Mouse (Mus musculus) lung, postnatal 0 days (tissue): ENCODE results near the gene S100a5. TPM values are rescaled to one million over a fixed set of nuclear protein-coding genes. Genes with fewer than 3 reads are reported as not detected.

Experiments used
- ATAC-seq: fragments of 200-750 bp; cut with Nextera tagmentation; 2 replicates; pipeline ENCODE4 v1.8.0; 2017; ENCODE audit warnings: moderate library complexity
- DNase-seq: peaks from one replicate; pipeline ENCODE4 v3.0.0-alpha.2; 2016; ENCODE audit warnings: low spot score
- H3K27ac ChIP-seq: fragments of 300-500 bp; sonication (generic); 2 replicates; pipeline ENCODE4 v1.5.1; 2014; ENCODE audit warnings: antibody characterized with exemption, mild to moderate bottlenecking, low read length, mixed read lengths
- H3K27me3 ChIP-seq: fragments of 300-500 bp; sonication (generic); replicated peaks from 2 replicates; pipeline ENCODE4 v1.6.1; 2014; ENCODE audit warnings: low read length, mixed read lengths; ENCODE audit not compliant: insufficient read depth
- H3K36me3 ChIP-seq: fragments of 300-500 bp; sonication (generic); 2 replicates; pipeline ENCODE4 v1.6.1; 2014; ENCODE audit warnings: low read length, mixed read lengths; ENCODE audit not compliant: insufficient read depth
- H3K4me1 ChIP-seq: fragments of 300-500 bp; sonication (generic); 2 replicates; pipeline ENCODE4 v1.6.1; 2014; ENCODE audit warnings: antibody characterized with exemption, low read depth, low read length, mixed read lengths; ENCODE audit not compliant: insufficient read depth
- H3K4me2 ChIP-seq: fragments of 300-500 bp; sonication (generic); replicated peaks from 2 replicates; pipeline ENCODE4 v1.6.1; 2014; ENCODE audit warnings: low read depth, mild to moderate bottlenecking, low read length, moderate library complexity, mixed read lengths
- H3K4me3 ChIP-seq: fragments of 300-500 bp; sonication (generic); 2 replicates; pipeline ENCODE4 v1.5.1; 2014; ENCODE audit warnings: low read depth, low read length
- H3K9ac ChIP-seq: fragments of 300-500 bp; sonication (generic); replicated peaks from 2 replicates; pipeline ENCODE4 v1.6.1; 2014; ENCODE audit warnings: low read depth, mild to moderate bottlenecking
- H3K9me3 ChIP-seq: fragments of 300-500 bp; sonication (generic); 2 replicates; pipeline ENCODE4 v1.6.1; 2016; ENCODE audit warnings: low read length, mixed read lengths
- CTCF ChIP-seq: IDR thresholded peaks from 2 replicates; pipeline ENCODE4 v1.5.1; 2016; ENCODE audit warnings: antibody characterized with exemption, mild to moderate bottlenecking
- EP300 ChIP-seq: IDR thresholded peaks from 2 replicates; pipeline ENCODE4 v1.6.1; 2016; ENCODE audit warnings: antibody characterized with exemption, mild to moderate bottlenecking, control low read depth
- WGBS: fragments of 180-500 bp; shearing (Covaris S2); extraction: QIAGEN DNeasy Blood & Tissue Kit; methylation state at CpG from one replicate; pipeline ENCODE4 v1.1.7; 2014; 5-methylcytosine and 5-hydroxymethylcytosine counted together
- polyA plus RNA-seq: library from polyadenylated mRNA; unstranded; fragments of >200 nt; fragmentation: Nextera tagmentation; extraction: Ambion mirVana; gene quantifications from 2 replicates; pipeline ENCODE4 v1.2.1, GENCODE M21; 2015

The S100a5 gene
- polyA plus RNA-seq, 1 experiment from 2014 or later, result not detected

DNA sequence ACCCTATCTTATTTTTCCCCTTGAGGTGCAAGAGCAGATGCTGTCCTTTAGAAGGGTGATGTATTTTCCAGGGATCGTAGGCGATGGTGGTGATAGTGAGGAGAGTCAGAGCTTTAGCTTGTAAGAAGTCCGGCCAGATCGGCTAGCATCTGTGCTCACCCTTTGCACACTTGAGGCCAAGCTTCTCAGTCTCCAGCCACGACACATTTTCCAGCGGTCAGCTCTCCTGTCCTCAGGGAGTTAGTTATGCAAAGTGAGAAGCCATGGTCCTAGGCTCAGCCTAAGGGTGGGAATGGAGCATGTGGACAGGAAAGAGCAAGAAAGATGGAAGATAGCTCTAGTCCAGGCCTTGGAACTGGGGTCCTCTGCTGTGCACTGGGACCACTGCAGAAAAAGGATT is 11.5 kb upstream of the S100a5 start:
- 90% methylated on average over 6 of the region's 6 CpGs for WGBS
- Histone ChIP-seq H3K27me3 (no peaks in the 10 kb centered on the region), H3K4me1 (no peaks in the 10 kb centered on the region), H3K4me3 (no peak overlapping the region), H3K9ac (no peak overlapping the region), H3K27ac (no peak overlapping the region), H3K4me2 (no peak overlapping the region), H3K36me3 (no peaks in the 10 kb centered on the region), H3K9me3 (no peaks in the 10 kb centered on the region)
- ATAC-seq, result no peak
- no peak for DNase-seq
- TF ChIP-seq CTCF (no peak), EP300 (no peak)

DNA sequence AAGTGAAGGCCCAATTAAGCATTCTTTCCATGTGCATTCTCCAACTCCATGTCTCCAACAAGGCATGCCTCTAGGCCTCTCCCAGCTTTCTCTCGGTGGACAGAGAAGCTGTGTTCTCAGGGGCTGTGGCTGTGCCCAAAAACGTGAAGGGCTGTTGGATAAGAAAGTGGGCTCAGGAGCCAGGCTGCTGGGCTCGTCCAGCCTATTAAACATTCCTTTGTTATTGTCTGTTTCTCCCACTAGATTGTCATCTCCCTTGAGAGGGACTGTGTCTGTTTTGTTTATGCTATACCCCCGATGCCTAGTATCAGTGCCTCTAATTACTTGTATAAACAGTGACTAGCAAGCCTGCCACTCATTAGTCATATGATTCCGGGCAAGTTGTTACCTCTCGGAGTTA is 10.6 kb upstream of the S100a5 start:
- no peaks in the 10 kb centered on the region for H3K9me3 ChIP-seq
- H3K4me2 ChIP-seq, result no peak overlapping the region
- DNase-seq (no peak), ATAC-seq (no peak)
- H3K27ac ChIP-seq, result no peak overlapping the region
- H3K9ac ChIP-seq, result no peak overlapping the region
- WGBS, result 26% methylated on average over 6 of the region's 6 CpGs
- H3K4me1 ChIP-seq, result no peaks in the 10 kb centered on the region
- no peaks in the 10 kb centered on the region for H3K36me3 ChIP-seq
- no peaks in the 10 kb centered on the region for H3K27me3 ChIP-seq
- TF ChIP-seq EP300, result no peak
- TF ChIP-seq CTCF, result no peak
- H3K4me3 ChIP-seq, result no peak overlapping the region

DNA sequence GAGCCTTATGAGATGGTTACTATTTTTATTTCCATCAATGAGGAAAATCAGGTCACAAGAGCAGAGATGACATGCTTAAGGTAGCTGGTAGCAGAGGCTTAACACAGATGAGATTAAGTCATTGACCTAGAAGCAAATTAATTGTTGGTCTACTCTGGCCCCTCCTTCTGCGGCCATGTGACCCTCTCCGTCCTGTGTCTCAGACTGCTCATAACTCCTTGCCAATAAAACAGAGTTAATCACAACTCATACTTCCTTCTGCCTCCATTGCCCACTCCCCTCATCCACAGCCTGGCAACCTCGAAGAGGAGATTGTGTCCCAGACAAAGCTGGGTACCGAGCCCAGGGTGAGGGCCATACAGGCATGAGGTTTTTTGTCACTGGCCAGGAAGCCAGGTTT is 10.1 kb upstream of the S100a5 start:
- Histone ChIP-seq H3K9me3 (no peaks in the 10 kb centered on the region), H3K4me3 (no peak overlapping the region), H3K9ac (no peak overlapping the region), H3K4me2 (no peak overlapping the region), H3K27ac (no peak overlapping the region), H3K27me3 (no peaks in the 10 kb centered on the region), H3K36me3 (no peaks in the 10 kb centered on the region), H3K4me1 (no peaks in the 10 kb centered on the region)
- ATAC-seq (no peak), DNase-seq (no peak)
- TF ChIP-seq CTCF, result no peak
- TF ChIP-seq EP300, result no peak
- 64% methylated on average over 4 of the region's 4 CpGs for WGBS

DNA sequence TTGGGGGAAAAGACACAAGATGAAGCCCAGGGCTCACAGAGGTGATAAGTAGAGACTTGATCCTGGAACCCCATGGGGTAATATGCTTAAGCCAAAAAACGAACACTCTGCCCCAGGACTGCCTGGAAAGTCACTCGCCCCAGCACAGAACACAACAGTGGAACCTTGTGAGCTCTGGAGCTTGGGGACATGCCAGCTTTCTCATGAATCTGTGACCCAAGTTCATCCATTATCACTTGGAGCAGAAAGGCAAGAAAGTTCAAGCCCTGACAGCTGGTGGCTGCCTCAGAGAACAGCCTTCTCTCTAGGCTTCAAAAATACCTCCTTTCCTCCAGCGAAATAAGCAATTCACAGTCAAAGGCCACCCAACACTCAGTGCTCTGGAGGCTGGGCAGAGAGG is 8.9 kb upstream of the S100a5 start:
- Histone ChIP-seq H3K4me1 (peaks cover 4% of the 10 kb centered on the region; the same call in 1 of the 2 replicates), H3K36me3 (no peaks in the 10 kb centered on the region), H3K27ac (no peak overlapping the region), H3K4me3 (no peak overlapping the region), H3K27me3 (no peaks in the 10 kb centered on the region), H3K4me2 (no peak overlapping the region), H3K9ac (no peak overlapping the region), H3K9me3 (no peaks in the 10 kb centered on the region)
- WGBS, result 71% methylated on average over 3 of the region's 3 CpGs
- DNase-seq (no peak), ATAC-seq (no peak)
- TF ChIP-seq CTCF (no peak), EP300 (no peak)

DNA sequence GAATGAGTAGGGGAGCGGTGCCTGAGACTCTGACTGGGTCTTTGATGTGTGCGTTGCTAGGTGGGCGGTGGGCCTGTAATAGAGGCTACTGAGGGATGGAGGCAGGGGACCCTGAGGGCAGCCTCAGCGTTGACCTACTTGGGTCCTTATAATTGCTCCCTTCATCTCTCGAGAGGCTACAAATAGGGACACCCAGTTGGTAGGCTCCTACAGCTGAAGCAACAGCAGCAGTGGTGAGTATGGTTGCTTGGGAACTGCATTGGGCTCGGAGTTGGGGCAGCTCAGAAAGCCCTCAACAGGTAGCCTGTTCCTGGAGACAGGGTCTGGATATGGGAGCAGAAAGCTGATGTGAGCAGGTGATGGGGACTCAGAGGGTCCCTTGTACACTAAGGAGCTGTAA is 8.3 kb upstream of the S100a5 start:
- 87% methylated on average over 6 of the region's 6 CpGs for WGBS
- Histone ChIP-seq H3K4me3 (no peak overlapping the region), H3K27me3 (no peaks in the 10 kb centered on the region), H3K4me1 (peaks cover 9% of the 10 kb centered on the region), H3K9me3 (no peaks in the 10 kb centered on the region), H3K4me2 (no peak overlapping the region), H3K9ac (no peak overlapping the region), H3K27ac (no peak overlapping the region), H3K36me3 (no peaks in the 10 kb centered on the region)
- TF ChIP-seq EP300, result no peak
- TF ChIP-seq CTCF, result no peak
- DNase-seq (no peak), ATAC-seq (no peak)

DNA sequence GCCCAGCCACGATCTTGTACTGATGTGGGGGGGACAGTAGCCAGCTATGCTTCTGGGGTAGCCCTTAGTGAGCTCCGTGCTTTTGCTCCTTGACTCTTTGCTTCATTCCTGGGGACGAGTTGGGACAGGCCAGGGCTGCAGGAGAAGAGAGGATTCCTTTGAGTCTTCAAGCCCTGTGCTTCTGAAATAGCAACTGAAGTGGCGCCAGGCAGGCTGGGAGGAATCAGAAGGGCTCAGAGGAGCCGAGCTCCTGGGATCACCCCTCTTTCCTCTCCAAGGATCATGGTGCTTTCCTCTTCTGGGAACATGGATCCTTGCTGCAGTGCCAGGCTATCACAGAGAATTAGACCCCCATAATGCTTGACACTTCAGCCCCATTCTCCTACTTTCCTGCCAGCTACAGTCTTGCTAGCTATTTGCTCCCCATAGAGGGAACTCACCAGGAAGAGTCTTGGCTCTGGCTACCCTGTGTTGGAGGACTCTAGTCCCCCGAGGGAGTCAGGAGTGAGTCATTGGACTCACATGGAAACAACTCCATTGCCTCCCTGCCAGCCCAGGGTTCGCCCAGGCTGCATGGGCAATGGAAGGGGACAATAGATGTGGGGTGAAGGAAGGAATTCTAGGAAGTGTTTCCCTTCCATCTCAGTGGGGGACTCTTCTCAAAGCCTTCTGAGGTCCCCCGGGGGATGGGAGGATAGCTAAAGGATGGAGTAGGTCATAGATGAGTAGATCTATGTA is 7.7 kb upstream of the S100a5 start:
- Histone ChIP-seq H3K27me3 (no peaks in the 10 kb centered on the region), H3K4me2 (no peak overlapping the region), H3K4me3 (no peak overlapping the region), H3K4me1 (peaks cover 9% of the 10 kb centered on the region), H3K9ac (no peak overlapping the region), H3K27ac (no peak overlapping the region), H3K9me3 (no peaks in the 10 kb centered on the region), H3K36me3 (no peaks in the 10 kb centered on the region)
- 72% methylated on average over 8 of the region's 8 CpGs for WGBS
- DNase-seq (no peak), ATAC-seq (no peak)
- TF ChIP-seq CTCF, result no peak
- TF ChIP-seq EP300, result no peak
